Mouse (Mus musculus): Measurements from ENCODE around the gene Raver1.

DNA sequence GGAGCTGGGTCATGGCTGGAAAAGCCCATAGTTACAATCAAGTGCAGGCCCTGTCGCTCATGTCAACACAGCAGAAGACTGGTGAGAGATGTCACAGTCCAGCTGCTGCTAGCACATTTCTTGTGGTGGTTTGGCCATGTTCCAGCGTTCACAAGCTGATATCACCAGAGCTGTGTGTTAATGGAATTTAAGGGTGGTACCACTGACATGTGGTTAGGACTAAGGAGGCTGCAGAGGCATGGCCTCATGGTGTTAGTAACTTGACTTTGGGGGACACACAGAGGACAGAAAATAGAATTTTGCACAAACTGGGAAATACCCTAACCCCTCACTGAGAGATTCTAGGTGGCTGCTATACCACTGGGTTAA is 34.4 kb upstream of the Raver1 start:
- TF ChIP-seq CTCF (IDR thresholded peaks at IDR 0.05), result no peak
- no peak for TF ChIP-seq POLR2A (IDR thresholded peaks at IDR 0.05; ENCODE audit: insufficient read depth, low read depth, low read length)
- no peak for TF ChIP-seq EP300 (IDR thresholded peaks at IDR 0.05; ENCODE audit: insufficient read depth, low read depth, low read length)

Data from heart, adult 2 months (tissue).